Mouse (Mus musculus) E14TG2a.4 (cell line): ENCODE results near the gene Prelid1.

ENCODE experiments used
- CTCF ChIP-seq: conservative IDR thresholded peaks from 2 replicates; pipeline ENCODE4 v1.5.1; 2014; ENCODE audit warnings: low read length
- NANOG ChIP-seq: IDR thresholded peaks from 2 replicates; pipeline ENCODE4 v1.6.1; 2014; ENCODE audit warnings: borderline replicate concordance, low read length, mixed read lengths

DNA sequence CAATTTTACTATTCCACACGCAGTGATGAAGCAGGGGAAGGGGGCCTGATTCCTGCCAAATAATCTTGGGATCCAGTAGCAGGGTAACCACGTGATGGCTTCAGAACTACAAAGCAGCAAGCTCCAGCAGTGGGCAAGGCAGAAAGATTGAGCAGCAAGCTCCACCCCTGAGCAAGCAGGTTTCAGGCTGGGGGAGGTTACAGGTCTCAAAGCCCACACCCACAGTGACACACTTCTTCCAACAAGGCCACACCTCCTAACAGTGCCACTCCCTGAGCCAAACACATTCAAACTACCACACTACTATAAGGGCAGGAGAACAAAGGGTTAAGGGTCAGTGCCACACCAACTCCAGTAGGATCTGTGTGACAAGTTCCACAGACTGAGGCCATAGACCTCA is 19.0 kb downstream of the Prelid1 start:
- TF ChIP-seq CTCF: no peak
- TF ChIP-seq NANOG: no peak
